Comparison of ENCODE assay signal across 13 mouse cellular contexts in genomic region chr17:31935091-31935830, GRCm38 (mm10).
A peak's percentile ranks its signal among the peaks of the same experiment; 100 is the strongest.
DNase-seq lines count a peak whose midpoint lies in the region; ATAC-seq lines count a peak whose summit lies in the region.
"Had no signal": no experiment of that assay in that cellular context is flagged by ENCODE, and none has a peak within 500 bp of the region (broad histone marks: within the 10 kb centered on the region; RNA-seq: fewer than 3 reads in every experiment).

No protein-coding gene starts in this region.

- H3K9me3 ChIP-seq in hindbrain, embryonic 12.5 days (replicated peaks), result no peaks in the 10 kb centered on the region
- no peaks in the 10 kb centered on the region for H3K9me3 ChIP-seq in hindbrain, embryonic 14.5 days (ENCODE audit: control insufficient read depth, low read length)
- peaks cover 14% of the 10 kb centered on the region for H3K9me3 ChIP-seq in megakaryocyte, embryonic 14.5 days
- no peaks in the 10 kb centered on the region for H3K9me3 ChIP-seq in embryonic facial prominence, embryonic 13.5 days
- H3K9me3 ChIP-seq: liver, embryonic 12.5 days had no signal

- H3K36me3 ChIP-seq in hindbrain, embryonic 12.5 days, result no peaks in the 10 kb centered on the region
- H3K36me3 ChIP-seq in hindbrain, embryonic 14.5 days (replicated peaks; ENCODE audit: control insufficient read depth, insufficient read depth), result no peaks in the 10 kb centered on the region
- no peaks in the 10 kb centered on the region for H3K36me3 ChIP-seq in megakaryocyte, embryonic 14.5 days (replicated peaks; ENCODE audit: low read length)
- H3K36me3 ChIP-seq in embryonic facial prominence, embryonic 13.5 days, result no peaks in the 10 kb centered on the region
- H3K36me3 ChIP-seq: liver, embryonic 12.5 days had no signal

- H3K4me1 ChIP-seq in hindbrain, embryonic 12.5 days, result peaks cover 16% of the 10 kb centered on the region
- 0 out of 2 replicates have a peak, but pooled peaks cover 3% of the 10 kb centered on the region for H3K4me1 ChIP-seq in hindbrain, embryonic 14.5 days (replicated peaks; ENCODE audit: control insufficient read depth, insufficient read depth, low read length)
- H3K4me1 ChIP-seq in megakaryocyte, embryonic 14.5 days, result peaks cover 74% of the 10 kb centered on the region
- peaks cover 39% of the 10 kb centered on the region for H3K4me1 ChIP-seq in embryonic facial prominence, embryonic 13.5 days

- H3K9ac ChIP-seq in hindbrain, embryonic 12.5 days, result peak overlapping the region; percentile 8; the same call in 1 of the 2 replicates
- no peak overlapping the region for H3K9ac ChIP-seq in hindbrain, embryonic 14.5 days
- H3K9ac ChIP-seq in embryonic facial prominence, embryonic 13.5 days, result 0 out of 2 replicates have a peak overlapping the region, but pooled peaks have one; percentile 16
- H3K9ac ChIP-seq: liver, embryonic 12.5 days had no signal

- H3K27ac ChIP-seq in hindbrain, embryonic 12.5 days, result no peak overlapping the region
- H3K27ac ChIP-seq in hindbrain, embryonic 14.5 days, result no peak overlapping the region
- H3K27ac ChIP-seq in embryonic facial prominence, embryonic 13.5 days, result no peak overlapping the region
- H3K27ac ChIP-seq: heart, adult 2 months; liver, embryonic 12.5 days had no signal

- no peak overlapping the region for H3K4me2 ChIP-seq in hindbrain, embryonic 12.5 days (replicated peaks)
- no peak overlapping the region for H3K4me2 ChIP-seq in hindbrain, embryonic 14.5 days (replicated peaks)
- no peak overlapping the region for H3K4me2 ChIP-seq in embryonic facial prominence, embryonic 13.5 days
- H3K4me2 ChIP-seq: liver, embryonic 12.5 days had no signal

- ATAC-seq in hindbrain, embryonic 12.5 days (ENCODE audit: low FRiP score), result no peak
- no peak for ATAC-seq in hindbrain, embryonic 14.5 days (ENCODE audit: low FRiP score)
- ATAC-seq in megakaryocyte, adult 5-6 weeks (ENCODE audit: poor library complexity, severe bottlenecking), result no peak
- no peak for ATAC-seq in embryonic facial prominence, embryonic 13.5 days (ENCODE audit: insufficient number of reproducible peaks, insufficient read depth, low FRiP score, low TSS enrichment, low read depth)
- ATAC-seq: activated CD4-positive, CD25-positive, alpha-beta regulatory T cell, adult 4 months; liver, embryonic 12.5 days had no signal

- peak; percentile 2 for DNase-seq in adrenal gland, postnatal 14 days
- no peak for DNase-seq in adrenal gland, adult 2 months
- DNase-seq in hindbrain, embryonic 14.5 days (ENCODE audit: low spot score), result no peak
- no peak for DNase-seq in B cell, adult 2 months
- DNase-seq: cerebellum, postnatal 25 days; heart, adult 2 months; thymus, postnatal 14 days had no signal

- WGBS in hindbrain, embryonic 12.5 days, result 66% methylated on average over 6 of the region's 6 CpGs
- WGBS in hindbrain, embryonic 14.5 days, result 68% methylated on average over 6 of the region's 6 CpGs
- 58% methylated on average over 6 of the region's 6 CpGs for WGBS in embryonic facial prominence, embryonic 13.5 days

- no peaks in the 10 kb centered on the region for H3K27me3 ChIP-seq in hindbrain, embryonic 12.5 days
- H3K27me3 ChIP-seq in hindbrain, embryonic 14.5 days (ENCODE audit: control insufficient read depth, insufficient read depth, low read length), result no peaks in the 10 kb centered on the region
- H3K27me3 ChIP-seq in megakaryocyte, embryonic 14.5 days (replicated peaks), result peaks cover 69% of the 10 kb centered on the region
- no peaks in the 10 kb centered on the region for H3K27me3 ChIP-seq in embryonic facial prominence, embryonic 13.5 days
- H3K27me3 ChIP-seq: liver, embryonic 12.5 days had no signal

- H3K4me3 ChIP-seq in hindbrain, embryonic 12.5 days, result no peak overlapping the region
- no peak overlapping the region for H3K4me3 ChIP-seq in hindbrain, embryonic 14.5 days (replicated peaks; ENCODE audit: low read length)
- peak overlapping the region; percentile 44 for H3K4me3 ChIP-seq in megakaryocyte, embryonic 14.5 days (replicated peaks)
- no peak overlapping the region for H3K4me3 ChIP-seq in embryonic facial prominence, embryonic 13.5 days
- H3K4me3 ChIP-seq: heart, adult 2 months; liver, embryonic 12.5 days had no signal
